Mouse (Mus musculus) thymus, adult 2 months (tissue): ENCODE measurements around the gene Tns4.

ENCODE experiments used
- CTCF ChIP-seq: fragments of 200-500 bp; IDR thresholded peaks from 2 replicates; pipeline ENCODE4 v1.5.1; 2012; ENCODE audit warnings: mild to moderate bottlenecking, control low read depth, low read length, moderate library complexity, borderline replicate concordance; ENCODE audit not compliant: control insufficient read depth, poor library complexity, insufficient read depth; ENCODE audit errors: extremely low read depth
- POLR2A ChIP-seq: fragments of 200-500 bp; IDR thresholded peaks from 2 replicates; pipeline ENCODE4 v1.6.1; 2012; ENCODE audit warnings: mild to moderate bottlenecking, low read length, control low read depth, moderate library complexity; ENCODE audit not compliant: control insufficient read depth, poor library complexity, insufficient read depth; ENCODE audit errors: extremely low read depth

DNA sequence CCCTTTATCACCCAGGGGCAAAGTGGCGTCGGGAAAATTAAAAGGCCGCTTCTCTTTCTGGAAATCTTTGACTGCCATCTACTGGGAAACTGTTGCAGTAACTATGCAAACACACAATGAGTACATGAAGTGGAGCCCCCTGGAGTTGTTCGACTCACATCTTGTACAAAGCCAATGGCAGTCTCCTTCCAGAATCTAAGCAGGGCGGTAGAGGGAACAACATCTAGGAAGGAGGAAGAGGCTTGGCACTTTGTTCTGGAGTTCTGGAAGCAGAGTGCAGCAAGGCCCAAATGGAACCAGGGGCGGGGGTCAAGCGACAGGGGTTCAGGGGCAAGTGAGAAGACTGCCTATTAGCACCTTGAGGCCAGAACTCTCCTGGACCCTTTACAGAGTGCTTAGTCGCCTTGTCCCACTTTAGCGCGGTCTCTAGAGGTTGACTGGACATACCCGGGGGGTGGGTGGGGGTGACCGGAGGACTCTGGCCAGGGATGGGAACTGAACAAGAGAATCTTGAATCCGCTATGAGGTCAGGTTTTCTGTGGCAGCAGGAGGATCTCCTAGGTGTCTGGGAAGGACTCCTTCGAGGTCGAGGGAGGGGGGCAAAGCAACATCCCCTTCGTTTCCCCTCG lies 48.6 kb downstream of the Tns4 start:
- TF ChIP-seq POLR2A: no peak
- no peak for TF ChIP-seq CTCF
